Mouse (Mus musculus) testis, adult 2 months (tissue): Measurements from ENCODE around the gene Setd1a. TPM values are rescaled to one million over a fixed set of nuclear protein-coding genes. Genes with fewer than 3 reads are reported as not detected.
"Not testable (repeated sequence)": the region's sequence is repeated elsewhere in the genome, so short reads cannot be mapped to it uniquely, and the experiment has no call there.

Experiments used
- H3K27ac ChIP-seq: fragments of 200-500 bp; 2 replicates; pipeline ENCODE4 v1.5.1; 2012; ENCODE audit warnings: low read depth, low read length; ENCODE audit not compliant: control insufficient read depth, insufficient read depth
- H3K27me3 ChIP-seq: fragments of 200-500 bp; 2 replicates; pipeline ENCODE4 v1.6.1; 2012; ENCODE audit warnings: mild to moderate bottlenecking, low read length, moderate library complexity; ENCODE audit not compliant: control insufficient read depth, insufficient read depth
- H3K36me3 ChIP-seq: fragments of 200-500 bp; 2 replicates; pipeline ENCODE4 v1.6.1; 2012; ENCODE audit warnings: mild to moderate bottlenecking, low read length; ENCODE audit not compliant: control insufficient read depth, insufficient read depth
- H3K4me1 ChIP-seq: fragments of 200-500 bp; 2 replicates; pipeline ENCODE4 v1.6.1; 2012; ENCODE audit warnings: low read length; ENCODE audit not compliant: control insufficient read depth, insufficient read depth
- H3K4me3 ChIP-seq: fragments of 200-500 bp; 2 replicates; pipeline ENCODE4 v1.5.1; 2012; ENCODE audit warnings: low read depth, mild to moderate bottlenecking, low read length, moderate library complexity, mixed read lengths; ENCODE audit not compliant: control insufficient read depth
- CTCF ChIP-seq: fragments of 200-500 bp; IDR thresholded peaks from 2 replicates; pipeline ENCODE4 v1.5.1; 2012; ENCODE audit warnings: low read depth, mild to moderate bottlenecking, inconsistent platforms, low read length, moderate library complexity; ENCODE audit not compliant: control insufficient read depth, insufficient read depth, insufficient replicate concordance
- POLR2A ChIP-seq: fragments of 200-500 bp; IDR thresholded peaks from 2 replicates; pipeline ENCODE4 v1.6.1; 2012; ENCODE audit warnings: low read depth, mild to moderate bottlenecking, inconsistent platforms, low read length, moderate library complexity; ENCODE audit not compliant: control insufficient read depth
- polyA plus RNA-seq: library from polyadenylated mRNA; depleted of rRNA; stranded (reverse); fragments of >200 nt; gene quantifications from 2 replicates; pipeline ENCODE4 v1.2.3, GENCODE M21; 2012; rRNA removed

Gene Setd1a
- 15.9 and 18.2 TPM in 2 replicates for polyA plus RNA-seq

DNA sequence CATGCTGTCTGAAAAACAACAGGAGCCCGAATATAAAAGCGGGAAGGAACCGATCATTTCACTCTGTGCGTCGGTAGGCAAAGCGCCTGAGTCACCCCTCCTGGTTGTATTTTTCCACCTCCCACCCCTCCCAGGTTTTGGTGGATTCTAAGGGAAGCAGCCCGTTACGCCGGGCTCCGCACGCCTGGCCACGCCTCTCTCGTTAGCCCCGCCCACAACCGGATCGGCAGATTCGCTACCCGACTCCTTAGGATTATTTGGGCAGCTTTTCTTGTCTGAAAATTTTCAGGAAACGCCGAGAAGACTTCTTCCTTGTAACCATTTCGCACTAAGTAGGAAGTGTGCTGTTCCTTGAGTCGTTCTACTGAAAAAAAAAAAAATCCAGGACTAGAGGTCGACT lies at the start of gene Setd1a:
Gene Setd1a, plus strand, starts transcription at position 245 of the 400 bp plus-strand sequence.
- H3K4me1 ChIP-seq, result peaks cover 8% of the 10 kb centered on the region

DNA sequence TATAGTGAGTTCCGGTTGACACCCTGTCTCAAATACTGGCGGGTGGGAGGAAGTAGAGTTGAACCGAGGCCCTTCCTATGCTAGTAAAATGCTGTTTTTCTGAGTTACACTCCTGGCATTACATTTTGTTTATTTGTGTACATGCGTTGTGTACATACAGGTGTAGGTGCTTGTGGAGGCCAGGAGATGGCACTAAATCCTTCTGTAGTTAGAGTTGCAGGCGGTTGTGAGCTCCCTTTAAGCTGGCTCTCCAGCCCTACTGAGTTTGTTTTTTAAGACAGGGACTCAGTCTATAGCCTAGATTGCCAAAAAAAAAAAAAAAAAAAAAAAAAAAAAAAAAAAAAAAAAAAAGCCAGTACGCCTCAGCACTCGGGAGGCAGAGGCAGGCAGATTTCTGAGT lies 48.6 kb upstream of the Setd1a start:
- TF ChIP-seq POLR2A (no peak), CTCF (no peak)
- Histone ChIP-seq H3K36me3 (no peaks in the 10 kb centered on the region), H3K27ac (no peak overlapping the region), H3K4me1 (no peaks in the 10 kb centered on the region), H3K4me3 (no peak overlapping the region), H3K27me3 (no peaks in the 10 kb centered on the region)

More for the DNA sequence above, at the start of gene Setd1a:
- TF ChIP-seq POLR2A, result no peak; the same call in 1 of the 2 replicates
- peak within 1 kb of the TSS; percentile 97 for H3K4me3 ChIP-seq
- H3K36me3 ChIP-seq, result peaks cover 5% of the 10 kb centered on the region
- no peaks in the 10 kb centered on the region for H3K27me3 ChIP-seq
- peak within 1 kb of the TSS; percentile 99 for H3K27ac ChIP-seq

DNA sequence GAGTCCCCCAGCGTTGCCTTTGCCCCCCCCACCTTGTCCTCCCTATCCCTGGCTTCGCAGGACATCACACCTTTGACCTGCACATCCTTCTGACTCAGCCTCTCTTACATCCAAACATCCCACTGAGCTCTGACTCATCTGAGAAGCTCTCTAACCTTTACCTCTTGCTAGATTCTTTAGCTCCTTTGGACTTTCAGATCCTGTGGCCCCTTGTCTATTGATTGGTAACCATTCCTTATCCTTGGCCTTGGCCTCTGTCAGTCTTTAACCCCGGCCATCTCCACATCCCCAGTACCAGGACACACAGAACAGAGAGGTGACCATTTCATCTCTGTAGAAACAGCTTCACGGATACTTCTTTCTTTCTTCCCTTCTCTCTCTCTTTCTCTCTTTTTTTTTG lies 46.3 kb upstream of the Setd1a start:
- Histone ChIP-seq H3K36me3 (no peaks in the 10 kb centered on the region), H3K27ac (no peak overlapping the region), H3K4me3 (no peak overlapping the region), H3K27me3 (no peaks in the 10 kb centered on the region), H3K4me1 (no peaks in the 10 kb centered on the region)
- TF ChIP-seq CTCF, result no peak

DNA sequence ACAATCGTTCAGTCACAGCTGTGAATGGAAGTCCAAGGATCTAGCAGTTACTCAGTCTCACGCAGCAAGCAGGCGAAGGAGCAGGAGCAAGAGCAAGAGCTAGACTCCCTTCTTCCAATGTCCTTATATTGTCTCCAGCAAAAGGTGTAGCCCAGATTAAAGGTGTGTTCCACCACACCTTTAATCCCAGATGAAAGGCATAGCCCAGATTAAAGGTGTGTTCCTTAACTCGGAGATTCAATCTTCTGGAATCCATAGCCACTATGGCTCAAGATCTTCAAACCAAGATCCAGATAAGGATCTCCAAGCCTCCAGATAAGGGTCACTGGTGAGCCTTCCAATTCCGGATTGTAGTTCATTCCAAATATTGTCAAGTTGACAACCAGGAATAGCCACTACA lies 44.4 kb upstream of the Setd1a start, which contains the start of gene Ctf2:
Gene Ctf2, minus strand, starts transcription at position 101 of the 400 bp plus-strand sequence.
- not testable (repeated sequence) for H3K4me3 ChIP-seq, H3K36me3 ChIP-seq, H3K4me1 ChIP-seq, H3K27ac ChIP-seq, H3K27me3 ChIP-seq

DNA sequence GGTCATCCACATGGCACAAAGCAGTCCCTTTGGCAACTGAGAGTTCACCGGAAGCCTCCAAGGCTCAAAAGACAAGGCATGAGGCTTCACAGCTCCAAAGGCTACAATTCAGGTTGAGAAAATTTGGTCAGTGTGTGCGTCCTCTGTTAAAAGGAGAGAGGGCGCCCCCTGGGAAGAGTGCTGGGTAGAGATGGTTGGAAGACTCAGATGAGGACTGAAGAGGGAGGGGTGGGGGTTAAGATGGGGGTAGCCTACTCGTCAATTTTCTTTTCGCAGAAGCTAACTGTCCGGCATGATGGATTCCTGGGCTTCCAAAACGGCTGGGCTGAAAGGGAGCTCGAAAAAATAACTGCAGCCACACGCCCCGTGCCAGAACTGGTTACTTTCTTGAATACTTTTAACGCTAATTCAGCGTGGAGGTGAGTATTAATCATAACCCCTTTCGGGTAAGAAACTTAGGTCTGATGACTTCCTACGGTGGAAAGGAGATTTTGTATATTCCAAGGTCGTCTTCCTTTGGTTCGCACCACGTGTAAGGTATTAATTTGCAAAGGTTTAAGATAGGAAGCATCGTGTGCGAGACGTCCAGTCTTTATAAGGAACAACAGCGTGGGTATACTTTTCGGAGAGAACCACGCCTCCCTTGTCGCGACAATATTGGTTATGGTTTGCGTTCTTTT lies 32.0 kb upstream of the Setd1a start, which contains the start of gene Fbxl19:
Gene Fbxl19, plus strand, starts transcription at position 178 of the 680 bp plus-strand sequence.
- peaks cover 4% of the 10 kb centered on the region; the same call in 1 of the 2 replicates for H3K4me1 ChIP-seq
- no peaks in the 10 kb centered on the region for H3K36me3 ChIP-seq
- H3K4me3 ChIP-seq, result peak within 1 kb of the TSS; percentile 84
- no peaks in the 10 kb centered on the region for H3K27me3 ChIP-seq
- peak within 1 kb of the TSS; percentile 81 for H3K27ac ChIP-seq
- TF ChIP-seq POLR2A (no peak), CTCF (peak; percentile 11; the same call in 1 of the 2 replicates)

DNA sequence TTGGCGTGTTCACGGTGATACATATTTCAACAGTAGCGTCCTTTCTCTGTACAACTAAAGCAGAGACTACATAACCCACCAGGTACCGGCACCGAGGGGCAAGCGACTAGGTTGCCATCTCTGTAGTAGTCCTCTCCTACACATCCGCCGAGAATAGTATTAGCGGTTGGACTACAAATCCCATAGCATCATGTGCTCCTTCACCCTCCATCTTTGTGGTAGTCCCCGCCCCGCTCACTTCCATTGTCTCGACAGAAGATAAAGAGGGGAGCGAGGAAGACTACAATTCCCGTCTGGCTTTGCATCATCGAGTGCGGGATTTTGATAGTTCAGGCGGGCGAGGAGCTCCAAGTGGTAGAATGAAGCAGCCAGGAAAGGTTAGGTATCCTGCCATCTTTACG lies 31.2 kb upstream of the Setd1a start:
- H3K27me3 ChIP-seq, result no peaks in the 10 kb centered on the region
- peaks cover 4% of the 10 kb centered on the region; the same call in 1 of the 2 replicates for H3K4me1 ChIP-seq
- H3K36me3 ChIP-seq, result no peaks in the 10 kb centered on the region; the same call in 1 of the 2 replicates
- peak overlapping the region; percentile 81 for H3K27ac ChIP-seq
- H3K4me3 ChIP-seq, result peak overlapping the region; percentile 84
- TF ChIP-seq POLR2A, result peak; percentile 26; the same call in 1 of the 2 replicates
- no peak for TF ChIP-seq CTCF

DNA sequence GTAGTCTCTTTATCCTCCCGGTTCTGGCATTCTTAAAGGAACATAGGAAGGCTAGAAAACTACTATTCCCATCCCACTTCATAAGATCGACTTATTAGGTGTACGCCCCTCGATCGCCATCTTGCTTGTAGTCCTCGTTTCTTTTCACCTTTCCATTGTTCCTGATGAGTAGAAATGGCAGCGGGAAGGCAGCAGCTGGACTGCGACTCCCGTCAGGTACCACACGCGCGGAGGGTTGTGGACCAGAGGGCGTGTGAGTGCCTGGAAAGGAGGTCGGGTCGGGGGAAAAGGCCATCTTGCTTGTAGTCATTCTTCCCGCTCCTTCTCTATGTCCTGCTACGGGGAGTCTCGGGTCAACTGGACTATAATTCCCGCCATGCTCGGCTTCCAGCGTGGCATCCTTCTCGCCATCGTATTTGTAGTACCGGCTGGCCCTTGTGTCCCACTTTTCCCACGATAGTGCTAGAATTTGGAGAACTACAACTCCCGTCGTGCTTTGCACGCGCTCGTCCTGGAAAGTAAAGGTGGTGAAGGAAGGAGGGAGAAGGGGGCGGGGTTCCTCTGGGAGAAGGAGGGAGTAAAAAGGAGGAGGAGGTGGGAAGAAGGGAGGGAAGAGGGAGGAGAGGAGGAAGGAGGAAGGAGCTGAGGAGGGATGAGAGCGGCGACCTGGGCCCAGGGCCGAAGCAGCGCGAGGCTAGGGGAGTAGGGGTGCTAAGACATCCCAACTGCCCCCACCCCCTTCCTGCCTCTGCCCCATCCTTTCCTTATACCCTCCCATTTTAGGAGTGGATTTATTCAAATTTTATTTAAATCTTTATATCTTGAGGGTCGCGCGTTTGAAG lies 30.6 kb upstream of the Setd1a start:
- H3K27ac ChIP-seq, result peak overlapping the region; percentile 81
- H3K36me3 ChIP-seq, result no peaks in the 10 kb centered on the region; the same call in 1 of the 2 replicates
- TF ChIP-seq POLR2A (peak; percentile 35; the same call in 1 of the 2 replicates), CTCF (no peak)
- peaks cover 4% of the 10 kb centered on the region; the same call in 1 of the 2 replicates for H3K4me1 ChIP-seq
- H3K4me3 ChIP-seq, result peak overlapping the region; percentile 84
- no peaks in the 10 kb centered on the region for H3K27me3 ChIP-seq
